8 mouse cellular contexts compared by ENCODE assay signal in the genomic region with DNA sequence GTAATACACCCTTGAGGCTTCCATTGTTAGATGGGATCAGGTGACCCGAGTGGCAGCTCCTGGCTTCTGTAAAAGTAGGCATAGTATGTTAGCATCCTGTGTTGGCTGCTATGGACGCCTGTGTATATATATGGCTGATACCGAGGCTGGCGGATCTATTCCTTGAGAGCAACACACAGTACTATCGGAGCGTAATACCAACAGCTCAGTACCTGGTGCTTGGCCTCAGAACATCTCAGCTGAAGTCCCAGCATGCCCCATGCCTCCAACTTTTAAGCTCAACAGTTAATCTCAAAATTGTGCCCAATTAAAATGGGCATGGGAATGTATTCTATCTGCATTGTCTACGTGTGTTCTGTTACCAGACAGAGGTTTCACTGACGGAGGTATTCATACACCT.
A peak's percentile ranks its signal among the peaks of the same experiment; 100 is the strongest.
DNase-seq lines count a peak whose midpoint lies in the region; ATAC-seq and TF ChIP-seq lines count a peak whose summit lies in the region.

No protein-coding gene starts in this region.

- peak overlapping the region; percentile 74 for H3K4me2 ChIP-seq in heart, embryonic 14.5 days (ENCODE audit: low read length)

- intact Hi-C loops in heart, adult 2 months (cut with DNase I): no loop called here

- peak overlapping the region; percentile 73 for H3K27ac ChIP-seq in heart, adult 2 months
- H3K27ac ChIP-seq in heart, embryonic 14.5 days (replicated peaks in 1 of 2; ENCODE audit: control insufficient read depth in 1 of 2, insufficient read depth in 1 of 2, low read depth in 2 of 2, low read length in 2 of 2): peak overlapping the region; percentile 76 to 95
- peak overlapping the region; percentile 97 for H3K27ac ChIP-seq in midbrain, embryonic 10.5 days (replicated peaks)

- no peak for TF ChIP-seq CTCF in heart, adult 2 months (IDR thresholded peaks at IDR 0.05)

- H3K36me3 ChIP-seq in heart, adult 2 months (ENCODE audit: control insufficient read depth, insufficient read depth, low read length): no peaks in the 10 kb centered on the region
- peaks cover 16% of the 10 kb centered on the region for H3K36me3 ChIP-seq in heart, embryonic 14.5 days (ENCODE audit: control insufficient read depth, insufficient read depth, low read length)
- H3K36me3 ChIP-seq in midbrain, embryonic 10.5 days: peaks cover 18% of the 10 kb centered on the region

- TF ChIP-seq EP300 in heart, adult 2 months (IDR thresholded peaks at IDR 0.05; ENCODE audit: insufficient read depth, low read depth, low read length): no peak

- WGBS in heart, adult 2 months: 37% methylated on average over 8 of the region's 8 CpGs
- WGBS in heart, embryonic 14.5 days: 38% methylated on average over 8 of the region's 8 CpGs
- WGBS in midbrain, embryonic 10.5 days: 33% methylated on average over 8 of the region's 8 CpGs

- no peaks in the 10 kb centered on the region for H3K4me1 ChIP-seq in heart, adult 2 months (ENCODE audit: control insufficient read depth, insufficient read depth, low read length)
- H3K4me1 ChIP-seq in heart, embryonic 14.5 days (ENCODE audit: control insufficient read depth in 2 of 2, insufficient read depth in 2 of 2, low read length in 2 of 2): peaks cover 4 to 14% of the 10 kb centered on the region in 2 experiments; a peak in 3 of 4 replicates
- peaks cover 67% of the 10 kb centered on the region for H3K4me1 ChIP-seq in midbrain, embryonic 10.5 days

- no peak for TF ChIP-seq POLR2A in heart, adult 2 months (IDR thresholded peaks at IDR 0.05; ENCODE audit: insufficient read depth, low read depth, low read length)

- H3K27me3 ChIP-seq in heart, adult 2 months (ENCODE audit: control insufficient read depth, insufficient read depth, low read length): no peaks in the 10 kb centered on the region
- no peaks in the 10 kb centered on the region for H3K27me3 ChIP-seq in heart, embryonic 14.5 days (ENCODE audit: control insufficient read depth, insufficient read depth, low read length)
- H3K27me3 ChIP-seq in midbrain, embryonic 10.5 days (ENCODE audit: low read depth, poor library complexity, severe bottlenecking): no peaks in the 10 kb centered on the region

- H3K79me2 ChIP-seq in heart, adult 2 months (replicated peaks; ENCODE audit: control insufficient read depth, insufficient read depth, low read length): no peaks in the 10 kb centered on the region

- peak overlapping the region; percentile 66 for H3K9ac ChIP-seq in heart, adult 2 months (ENCODE audit: low read depth, low read length)
- peak overlapping the region; percentile 78 for H3K9ac ChIP-seq in heart, embryonic 14.5 days (ENCODE audit: low read length)

- H3K9me3 ChIP-seq in heart, embryonic 14.5 days (ENCODE audit: control insufficient read depth, low read length): no peaks in the 10 kb centered on the region
- no peaks in the 10 kb centered on the region for H3K9me3 ChIP-seq in midbrain, embryonic 10.5 days (replicated peaks)

- H3K4me3 ChIP-seq in heart, adult 2 months: peak overlapping the region; percentile 64
- H3K4me3 ChIP-seq in heart, embryonic 14.5 days (ENCODE audit: control insufficient read depth in 1 of 2, insufficient read depth in 1 of 2, low read depth in 1 of 2, low read length in 2 of 2): peak overlapping the region; percentile 54 to 83
- peak overlapping the region; percentile 80 for H3K4me3 ChIP-seq in midbrain, embryonic 10.5 days

- ATAC-seq in heart, embryonic 14.5 days (ENCODE audit: insufficient number of reproducible peaks, insufficient read depth, low FRiP score, low read depth): 0 out of 2 replicates have a peak, but pooled peaks have one; percentile 19
- ATAC-seq in megakaryocyte progenitor cell, adult 5-6 weeks (replicated peaks; ENCODE audit: poor library complexity): no peak

- peak; percentile 9 to 32 for DNase-seq in heart, adult 2 months
- no peak for DNase-seq in heart, adult 9 months (ENCODE audit: low spot score in 2 of 2)
- DNase-seq in NIH3T3 (ENCODE audit: low read depth): peak; percentile 67
- DNase-seq in midbrain, embryonic 10.5 days (ENCODE audit: low spot score): peak; percentile 36
- DNase-seq in thymus, postnatal 4 days: no peak
- DNase-seq in cerebellum, adult 9-11 months: no peak

Comparison
In these comparisons a context has a peak if more than half of its experiments do, and no peak if none do; other contexts are left out.
1. DNase-seq: peak in heart, adult 2 months (2 of 2), NIH3T3 (single experiment) and midbrain, embryonic 10.5 days (single experiment); none in heart, adult 9 months (0 of 2), thymus, postnatal 4 days (single experiment) and cerebellum, adult 9-11 months (single experiment).
2. Peak in every context shown above with its lines, with median percentiles within 50 percentile points of each other: H3K27ac ChIP-seq and H3K4me3 ChIP-seq.